Mouse (Mus musculus) midbrain, postnatal 0 days (tissue): ENCODE data around the gene Lipa. TPM values are rescaled to one million over a fixed set of nuclear protein-coding genes. Genes with fewer than 3 reads are reported as not detected.

Experiments used
- ATAC-seq: fragments of 200-750 bp; cut with Nextera tagmentation; 2 replicates; pipeline ENCODE4 v1.8.0; 2017; ENCODE audit warnings: moderate number of reproducible peaks, mild to moderate bottlenecking, moderate TSS enrichment, moderate library complexity; ENCODE audit not compliant: low FRiP score
- DNase-seq: peaks from one replicate; pipeline ENCODE4 v3.0.0-alpha.2; 2015; ENCODE audit warnings: low spot score
- H3K27ac ChIP-seq: fragments of 300-500 bp; sonication (generic); 2 replicates; pipeline ENCODE4 v1.5.1; 2014; ENCODE audit warnings: low read depth, mild to moderate bottlenecking, low read length, mixed read lengths
- H3K27me3 ChIP-seq: fragments of 300-500 bp; sonication (generic); 2 replicates; pipeline ENCODE4 v1.6.1; 2014; ENCODE audit warnings: low read length, control low read depth, mixed read lengths; ENCODE audit not compliant: insufficient read depth
- H3K36me3 ChIP-seq: fragments of 300-500 bp; sonication (generic); 2 replicates; pipeline ENCODE4 v1.6.1; 2014; ENCODE audit warnings: low read length, control low read depth, mixed read lengths; ENCODE audit not compliant: insufficient read depth
- H3K4me1 ChIP-seq: fragments of 300-500 bp; sonication (generic); 2 replicates; pipeline ENCODE4 v1.6.1; 2014; ENCODE audit warnings: mild to moderate bottlenecking, control low read depth, antibody characterized with exemption, low read length, mixed read lengths; ENCODE audit not compliant: insufficient read depth
- H3K4me2 ChIP-seq: fragments of 300-500 bp; sonication (generic); 2 replicates; pipeline ENCODE4 v1.6.1; 2014; ENCODE audit warnings: low read depth, mild to moderate bottlenecking, low read length, mixed read lengths; ENCODE audit not compliant: poor library complexity, severe bottlenecking
- H3K4me3 ChIP-seq: fragments of 300-500 bp; sonication (generic); 2 replicates; pipeline ENCODE4 v1.5.1; 2014; ENCODE audit warnings: low read depth, mild to moderate bottlenecking, low read length, moderate library complexity
- H3K9ac ChIP-seq: fragments of 300-500 bp; sonication (generic); replicated peaks from 2 replicates; pipeline ENCODE4 v1.6.1; 2014; ENCODE audit warnings: mild to moderate bottlenecking, low read length, moderate library complexity, mixed read lengths; ENCODE audit not compliant: poor library complexity, severe bottlenecking
- H3K9me3 ChIP-seq: fragments of 300-500 bp; sonication (generic); 2 replicates; pipeline ENCODE4 v1.6.1; 2016; ENCODE audit warnings: low read length, control low read depth
- CTCF ChIP-seq: IDR thresholded peaks from 2 replicates; pipeline ENCODE4 v1.5.1; 2016; ENCODE audit warnings: antibody characterized with exemption, mild to moderate bottlenecking
- WGBS: fragments of 180-500 bp; shearing (Covaris S2); extraction: QIAGEN DNeasy Blood & Tissue Kit; methylation state at CpG from one replicate; pipeline ENCODE4 v1.1.7; 2014; 5-methylcytosine and 5-hydroxymethylcytosine counted together
- polyA plus RNA-seq: library from polyadenylated mRNA; unstranded; fragments of >200 nt; fragmentation: Nextera tagmentation; extraction: Ambion mirVana; gene quantifications from 2 replicates; pipeline ENCODE4 v1.2.1, GENCODE M21; 2015
- total RNA-seq: library from RNA; depleted of rRNA; stranded (reverse); fragments of >200 nt; gene quantifications from 2 replicates; pipeline ENCODE4 v1.2.3, GENCODE M21; 2014

Gene Lipa
- total and polyA plus RNA-seq, 2 experiments from 2014 or later, result 19.0 to 24.5 TPM

- no peak overlapping the region for H3K9ac ChIP-seq
- no peak for TF ChIP-seq CTCF
- H3K4me3 ChIP-seq, result no peak overlapping the region
- 96% methylated on average over 4 of the region's 4 CpGs for WGBS
- H3K36me3 ChIP-seq, result no peaks in the 10 kb centered on the region
- ATAC-seq (no peak), DNase-seq (no peak)
- H3K4me2 ChIP-seq, result no peak overlapping the region
- no peaks in the 10 kb centered on the region for H3K4me1 ChIP-seq
- H3K27me3 ChIP-seq, result no peaks in the 10 kb centered on the region
- no peak overlapping the region for H3K27ac ChIP-seq
- H3K9me3 ChIP-seq, result no peaks in the 10 kb centered on the region
Measured at GRCm38 (mm10) chr19:34532061-34532751, 4.9 kb upstream of the Lipa start.

- Histone ChIP-seq H3K4me2 (peak overlapping the region; percentile 67), H3K4me3 (peak overlapping the region; percentile 57), H3K9ac (peak overlapping the region; percentile 73), H3K36me3 (no peaks in the 10 kb centered on the region; the same call in 1 of the 2 replicates), H3K27me3 (no peaks in the 10 kb centered on the region), H3K4me1 (0 out of 2 replicates have a peak, but pooled peaks cover 4% of the 10 kb centered on the region), H3K27ac (peak overlapping the region; percentile 62; the same call in 1 of the 2 replicates), H3K9me3 (no peaks in the 10 kb centered on the region)
- TF ChIP-seq CTCF, result peak; percentile 58
- DNase-seq (peak; percentile 37), ATAC-seq (peak; percentile 47)
- 36% methylated on average over 11 of the region's 11 CpGs for WGBS
Measured at GRCm38 (mm10) chr19:34526321-34526923, 852 bp downstream of the Lipa start.

- ATAC-seq, result no peak
- H3K9ac ChIP-seq, result no peak overlapping the region
- no peak for TF ChIP-seq CTCF
- 76% methylated on average over 9 of the region's 9 CpGs for WGBS
- no peak overlapping the region for H3K27ac ChIP-seq
- no peaks in the 10 kb centered on the region; the same call in 1 of the 2 replicates for H3K36me3 ChIP-seq
- DNase-seq, result no peak
- H3K4me2 ChIP-seq, result peak overlapping the region; percentile 18; the same call in 1 of the 2 replicates
- no peak overlapping the region for H3K4me3 ChIP-seq
- H3K27me3 ChIP-seq, result no peaks in the 10 kb centered on the region
- no peaks in the 10 kb centered on the region for H3K9me3 ChIP-seq
- H3K4me1 ChIP-seq, result 0 out of 2 replicates have a peak, but pooled peaks cover 4% of the 10 kb centered on the region
Measured at GRCm38 (mm10) chr19:34524646-34525045, 2.6 kb downstream of the Lipa start.

GRCm38 (mm10) chr19:34523106-34523725, 4.1 kb downstream of the Lipa start:
- Histone ChIP-seq H3K4me2 (no peak overlapping the region), H3K9me3 (no peaks in the 10 kb centered on the region), H3K9ac (no peak overlapping the region), H3K4me3 (no peak overlapping the region), H3K27ac (no peak overlapping the region), H3K36me3 (peaks cover 4% of the 10 kb centered on the region; the same call in 1 of the 2 replicates), H3K4me1 (0 out of 2 replicates have a peak, but pooled peaks cover 4% of the 10 kb centered on the region), H3K27me3 (no peaks in the 10 kb centered on the region)
- 88% methylated on average over 12 of the region's 12 CpGs for WGBS
- DNase-seq (no peak), ATAC-seq (no peak)
- no peak for TF ChIP-seq CTCF

- ATAC-seq, result no peak
- TF ChIP-seq CTCF, result no peak
- Histone ChIP-seq H3K27me3 (no peaks in the 10 kb centered on the region), H3K4me2 (no peak overlapping the region), H3K27ac (no peak overlapping the region), H3K36me3 (peaks cover 7% of the 10 kb centered on the region; the same call in 1 of the 2 replicates), H3K9me3 (no peaks in the 10 kb centered on the region), H3K9ac (no peak overlapping the region), H3K4me3 (no peak overlapping the region), H3K4me1 (0 out of 2 replicates have a peak, but pooled peaks cover 4% of the 10 kb centered on the region)
- no peak for DNase-seq
- 96% methylated on average over 1 of the region's 1 CpGs for WGBS
Measured at GRCm38 (mm10) chr19:34521978-34522377, 5.3 kb downstream of the Lipa start.
